Mouse (Mus musculus) subcutaneous adipose tissue, adult 2 months (tissue): Measurements from ENCODE around the gene Anapc1. TPM values are rescaled to one million over a fixed set of nuclear protein-coding genes. Genes with fewer than 3 reads are reported as not detected.

Source experiments
- polyA plus RNA-seq: library from polyadenylated mRNA; depleted of rRNA; stranded (reverse); fragments of >200 nt; gene quantifications from 2 replicates; pipeline ENCODE4 v1.2.3, GENCODE M21; 2012; ENCODE audit warnings: low replicate concordance; rRNA removed

The Anapc1 gene
- 58.9 and 69.6 TPM in 2 replicates for polyA plus RNA-seq

GRCm38 (mm10) chr2:128686921-128687557 lies at the start of gene Anapc1:
Anapc1 (minus strand) TSS chr2:128687391.

GRCm38 (mm10) chr2:128698693-128699181 lies 11.5 kb upstream of the Anapc1 start, which contains the start of gene Mertk:
Mertk (plus strand) TSS chr2:128698956.

GRCm38 (mm10) chr2:128590909-128591308 lies 96.3 kb downstream of the Anapc1 start, which contains the start of gene Spdye4c:
Spdye4c (plus strand) TSS chr2:128591209.

Other genes starting within 250 kb of the Anapc1 start
- not detected in 2 replicates for gene Spdye4c, start 96.2 kb downstream of the Anapc1 start, polyA plus RNA-seq
- 6.5 and 8.5 TPM in 2 replicates for gene Mertk, start 11.6 kb upstream of the Anapc1 start, polyA plus RNA-seq
- 25.8 and 26.8 TPM in 2 replicates for gene Tmem87b, start 130.7 kb upstream of the Anapc1 start, polyA plus RNA-seq
- gene Fbln7, start 175.6 kb upstream of the Anapc1 start, polyA plus RNA-seq = 3.2 and 7.0 TPM in 2 replicates